Mouse (Mus musculus): ENCODE measurements around the gene Pbx3. TPM values are rescaled to one million over a fixed set of nuclear protein-coding genes. Genes with fewer than 3 reads are reported as not detected.

The Pbx3 gene
- total and polyA plus RNA-seq, 3 experiments: 6.1 to 9.8 (median 9.7) TPM

GRCm38 (mm10) chr2:34355801-34356211, 17.1 kb downstream of the Pbx3 start:
- Histone ChIP-seq H3K9ac (ENCODE audit: low read depth, low read length) (no peak overlapping the region), H3K4me1 (ENCODE audit: control insufficient read depth, insufficient read depth, low read length) (no peaks in the 10 kb centered on the region), H3K79me2 (replicated peaks; ENCODE audit: control insufficient read depth, insufficient read depth, low read length) (no peaks in the 10 kb centered on the region), H3K27me3 (ENCODE audit: control insufficient read depth, insufficient read depth, low read length) (no peaks in the 10 kb centered on the region), H3K27ac (no peak overlapping the region), H3K4me3 (no peak overlapping the region), H3K36me3 (ENCODE audit: control insufficient read depth, insufficient read depth, low read length) (no peaks in the 10 kb centered on the region; the same call in 1 of the 2 replicates)
- intact Hi-C loops (cut with DNase I): no loop called here
- TF ChIP-seq EP300 (IDR thresholded peaks at IDR 0.05; ENCODE audit: insufficient read depth, low read depth, low read length) (no peak), CTCF (IDR thresholded peaks at IDR 0.05) (no peak), POLR2A (IDR thresholded peaks at IDR 0.05; ENCODE audit: insufficient read depth, low read depth, low read length) (no peak)
- WGBS: 85% methylated on average over 7 of the region's 7 CpGs
- DNase-seq: no peak

- H3K9ac ChIP-seq (ENCODE audit: low read depth, low read length): no peak overlapping the region
- H3K4me1 ChIP-seq (ENCODE audit: control insufficient read depth, insufficient read depth, low read length): no peaks in the 10 kb centered on the region
- H3K4me3 ChIP-seq: no peak overlapping the region
- no peaks in the 10 kb centered on the region for H3K36me3 ChIP-seq (ENCODE audit: control insufficient read depth, insufficient read depth, low read length)
- H3K27ac ChIP-seq: no peak overlapping the region
- intact Hi-C loops (cut with DNase I): no loop called here
- TF ChIP-seq EP300 (IDR thresholded peaks at IDR 0.05; ENCODE audit: insufficient read depth, low read depth, low read length) (no peak), CTCF (IDR thresholded peaks at IDR 0.05) (no peak), POLR2A (IDR thresholded peaks at IDR 0.05; ENCODE audit: insufficient read depth, low read depth, low read length) (no peak)
- H3K27me3 ChIP-seq (ENCODE audit: control insufficient read depth, insufficient read depth, low read length): no peaks in the 10 kb centered on the region
- no peak for DNase-seq
- H3K79me2 ChIP-seq (replicated peaks; ENCODE audit: control insufficient read depth, insufficient read depth, low read length): no peaks in the 10 kb centered on the region
Measured at GRCm38 (mm10) chr2:34352006-34352405, 20.9 kb downstream of the Pbx3 start.

GRCm38 (mm10) chr2:34347096-34347495, 25.8 kb downstream of the Pbx3 start:
- H3K36me3 ChIP-seq (ENCODE audit: control insufficient read depth, insufficient read depth, low read length): no peaks in the 10 kb centered on the region
- TF ChIP-seq EP300 (IDR thresholded peaks at IDR 0.05; ENCODE audit: insufficient read depth, low read depth, low read length) (no peak), POLR2A (IDR thresholded peaks at IDR 0.05; ENCODE audit: insufficient read depth, low read depth, low read length) (no peak), CTCF (IDR thresholded peaks at IDR 0.05) (no peak)
- no peak overlapping the region for H3K27ac ChIP-seq
- H3K4me3 ChIP-seq: no peak overlapping the region
- intact Hi-C loops (cut with DNase I): no loop called here
- no peak for DNase-seq
- H3K4me1 ChIP-seq (ENCODE audit: control insufficient read depth, insufficient read depth, low read length): no peaks in the 10 kb centered on the region
- peaks cover 2% of the 10 kb centered on the region; the same call in 1 of the 2 replicates for H3K79me2 ChIP-seq (replicated peaks; ENCODE audit: control insufficient read depth, insufficient read depth, low read length)
- 72% methylated on average over 6 of the region's 6 CpGs for WGBS
- no peak overlapping the region for H3K9ac ChIP-seq (ENCODE audit: low read depth, low read length)
- no peaks in the 10 kb centered on the region for H3K27me3 ChIP-seq (ENCODE audit: control insufficient read depth, insufficient read depth, low read length)

GRCm38 (mm10) chr2:34298664-34299063, 74.3 kb downstream of the Pbx3 start:
- intact Hi-C loops (cut with DNase I): no loop called here
- WGBS: 75% methylated on average over 1 of the region's 1 CpGs
- TF ChIP-seq CTCF (IDR thresholded peaks at IDR 0.05) (no peak), EP300 (IDR thresholded peaks at IDR 0.05; ENCODE audit: insufficient read depth, low read depth, low read length) (no peak), POLR2A (IDR thresholded peaks at IDR 0.05; ENCODE audit: insufficient read depth, low read depth, low read length) (no peak)
- Histone ChIP-seq H3K36me3 (ENCODE audit: control insufficient read depth, insufficient read depth, low read length) (no peaks in the 10 kb centered on the region), H3K27ac (no peak overlapping the region), H3K4me1 (ENCODE audit: control insufficient read depth, insufficient read depth, low read length) (no peaks in the 10 kb centered on the region), H3K79me2 (replicated peaks; ENCODE audit: control insufficient read depth, insufficient read depth, low read length) (no peaks in the 10 kb centered on the region), H3K4me3 (no peak overlapping the region), H3K27me3 (ENCODE audit: control insufficient read depth, insufficient read depth, low read length) (no peaks in the 10 kb centered on the region), H3K9ac (ENCODE audit: low read depth, low read length) (no peak overlapping the region)
- no peak for DNase-seq

- intact Hi-C loops (cut with DNase I): no loop called here
- no peaks in the 10 kb centered on the region for H3K36me3 ChIP-seq (ENCODE audit: control insufficient read depth, insufficient read depth, low read length)
- no peaks in the 10 kb centered on the region for H3K27me3 ChIP-seq (ENCODE audit: control insufficient read depth, insufficient read depth, low read length)
- no peak overlapping the region for H3K27ac ChIP-seq
- H3K79me2 ChIP-seq (replicated peaks; ENCODE audit: control insufficient read depth, insufficient read depth, low read length): no peaks in the 10 kb centered on the region
- no peak for TF ChIP-seq CTCF (IDR thresholded peaks at IDR 0.05)
- no peak for TF ChIP-seq EP300 (IDR thresholded peaks at IDR 0.05; ENCODE audit: insufficient read depth, low read depth, low read length)
- no peak for TF ChIP-seq POLR2A (IDR thresholded peaks at IDR 0.05; ENCODE audit: insufficient read depth, low read depth, low read length)
- DNase-seq: no peak
- H3K9ac ChIP-seq (ENCODE audit: low read depth, low read length): no peak overlapping the region
- WGBS: 94% methylated on average over 3 of the region's 3 CpGs
- no peak overlapping the region for H3K4me3 ChIP-seq
- no peaks in the 10 kb centered on the region for H3K4me1 ChIP-seq (ENCODE audit: control insufficient read depth, insufficient read depth, low read length)
Measured at GRCm38 (mm10) chr2:34298202-34298601, 74.7 kb downstream of the Pbx3 start.

GRCm38 (mm10) chr2:34289726-34290125, 83.2 kb downstream of the Pbx3 start:
- no peaks in the 10 kb centered on the region for H3K36me3 ChIP-seq (ENCODE audit: control insufficient read depth, insufficient read depth, low read length)
- no peaks in the 10 kb centered on the region for H3K27me3 ChIP-seq (ENCODE audit: control insufficient read depth, insufficient read depth, low read length)
- H3K9ac ChIP-seq (ENCODE audit: low read depth, low read length): no peak overlapping the region
- no peak for DNase-seq
- no peaks in the 10 kb centered on the region for H3K4me1 ChIP-seq (ENCODE audit: control insufficient read depth, insufficient read depth, low read length)
- no peak overlapping the region for H3K4me3 ChIP-seq
- no peaks in the 10 kb centered on the region for H3K79me2 ChIP-seq (replicated peaks; ENCODE audit: control insufficient read depth, insufficient read depth, low read length)
- no peak overlapping the region for H3K27ac ChIP-seq
- 95% methylated on average over 1 of the region's 1 CpGs for WGBS
- intact Hi-C loops (cut with DNase I): no loop called here
- TF ChIP-seq POLR2A (IDR thresholded peaks at IDR 0.05; ENCODE audit: insufficient read depth, low read depth, low read length): no peak
- no peak for TF ChIP-seq EP300 (IDR thresholded peaks at IDR 0.05; ENCODE audit: insufficient read depth, low read depth, low read length)
- TF ChIP-seq CTCF (IDR thresholded peaks at IDR 0.05): no peak
